ENCODE assay signal across 9 mouse cellular contexts in genomic region chr14:25236421-25236973, GRCm38 (mm10).
DNase-seq lines count a peak whose midpoint lies in the region; ATAC-seq and TF ChIP-seq lines count a peak whose summit lies in the region.
"Had no signal": no experiment of that assay in that cellular context is flagged by ENCODE, and none has a peak within 500 bp of the region (broad histone marks: within the 10 kb centered on the region; RNA-seq: fewer than 3 reads in every experiment).

No protein-coding gene starts in this region.

- intact Hi-C loops in left cerebral cortex, postnatal 25 days (cut with DNase I), result no loop called here

- no peak overlapping the region for H3K27ac ChIP-seq in midbrain, embryonic 13.5 days
- H3K27ac ChIP-seq in midbrain, embryonic 11.5 days (ENCODE audit: low read depth, low read length), result no peak overlapping the region
- peak overlapping the region; percentile 40 for H3K27ac ChIP-seq in stomach, postnatal 0 days (replicated peaks)
- H3K27ac ChIP-seq: liver, embryonic 14.5 days had no signal

- TF ChIP-seq CTCF in stomach, postnatal 0 days (IDR thresholded peaks at IDR 0.05; ENCODE audit: low read depth), result no peak

- no peak overlapping the region for H3K4me2 ChIP-seq in midbrain, embryonic 13.5 days (replicated peaks)
- H3K4me2 ChIP-seq in midbrain, embryonic 11.5 days, result no peak overlapping the region
- H3K4me2 ChIP-seq in stomach, postnatal 0 days (replicated peaks; ENCODE audit: low read depth), result no peak overlapping the region

- no peak for TF ChIP-seq EP300 in stomach, postnatal 0 days (optimal IDR thresholded peaks at IDR 0.05)

- peak; percentile 36 to 40 for DNase-seq in cerebellum, adult 18-20 months
- no peak for DNase-seq in cerebellum, postnatal 4 days (ENCODE audit: low spot score in 2 of 2)
- DNase-seq in midbrain, embryonic 11.5 days (ENCODE audit: low spot score, missing footprints), result no peak
- peak; percentile 50 to 81 for DNase-seq in left cerebral cortex, postnatal 25 days (ENCODE audit: low spot score in 2 of 2)
- DNase-seq in stomach, postnatal 0 days (ENCODE audit: low spot score), result no peak
- no peak for DNase-seq in T-cell, adult 2 months (ENCODE audit: low spot score)
- no peak for DNase-seq in kidney, postnatal 25 days

- no peak overlapping the region for H3K4me3 ChIP-seq in midbrain, embryonic 13.5 days (replicated peaks)
- no peak overlapping the region for H3K4me3 ChIP-seq in midbrain, embryonic 11.5 days (ENCODE audit: low read depth, low read length)
- H3K4me3 ChIP-seq in stomach, postnatal 0 days (ENCODE audit: low read depth, low read length), result no peak overlapping the region

- no peaks in the 10 kb centered on the region for H3K36me3 ChIP-seq in midbrain, embryonic 13.5 days
- H3K36me3 ChIP-seq in midbrain, embryonic 11.5 days (ENCODE audit: control insufficient read depth, insufficient read depth, low read length), result no peaks in the 10 kb centered on the region
- no peaks in the 10 kb centered on the region for H3K36me3 ChIP-seq in stomach, postnatal 0 days (ENCODE audit: control insufficient read depth, insufficient read depth, low read length)

- H3K9me3 ChIP-seq in midbrain, embryonic 13.5 days, result no peaks in the 10 kb centered on the region
- H3K9me3 ChIP-seq in midbrain, embryonic 11.5 days (ENCODE audit: control insufficient read depth, low read length), result no peaks in the 10 kb centered on the region
- no peaks in the 10 kb centered on the region for H3K9me3 ChIP-seq in stomach, postnatal 0 days (ENCODE audit: control insufficient read depth, low read length)

- 0 out of 2 replicates have a peak, but pooled peaks have one; percentile 46 for ATAC-seq in midbrain, embryonic 13.5 days
- ATAC-seq in midbrain, embryonic 11.5 days (ENCODE audit: low FRiP score), result no peak
- ATAC-seq in stomach, postnatal 0 days (ENCODE audit: low FRiP score, low TSS enrichment), result peak; percentile 55

- no peak overlapping the region for H3K9ac ChIP-seq in midbrain, embryonic 13.5 days (replicated peaks)
- H3K9ac ChIP-seq in midbrain, embryonic 11.5 days (ENCODE audit: low read length), result no peak overlapping the region
- H3K9ac ChIP-seq in stomach, postnatal 0 days (ENCODE audit: low read length), result no peak overlapping the region
- H3K9ac ChIP-seq: liver, embryonic 14.5 days had no signal

- 85% methylated on average over 13 of the region's 13 CpGs for WGBS in midbrain, embryonic 13.5 days
- 89% methylated on average over 13 of the region's 13 CpGs for WGBS in midbrain, embryonic 11.5 days
- 44% methylated on average over 13 of the region's 13 CpGs for WGBS in stomach, postnatal 0 days

- no peaks in the 10 kb centered on the region for H3K27me3 ChIP-seq in midbrain, embryonic 13.5 days
- H3K27me3 ChIP-seq in midbrain, embryonic 11.5 days (ENCODE audit: control insufficient read depth, insufficient read depth, low read length), result no peaks in the 10 kb centered on the region
- H3K27me3 ChIP-seq in stomach, postnatal 0 days (ENCODE audit: control insufficient read depth, insufficient read depth, low read length), result no peaks in the 10 kb centered on the region

- peaks cover 20% of the 10 kb centered on the region; the same call in 1 of the 2 replicates for H3K4me1 ChIP-seq in midbrain, embryonic 13.5 days (replicated peaks)
- 0 out of 2 replicates have a peak, but pooled peaks cover 4% of the 10 kb centered on the region for H3K4me1 ChIP-seq in midbrain, embryonic 11.5 days (ENCODE audit: control insufficient read depth, insufficient read depth, low read length)
- H3K4me1 ChIP-seq in stomach, postnatal 0 days (replicated peaks; ENCODE audit: control insufficient read depth, insufficient read depth), result no peaks in the 10 kb centered on the region

Comparison
In these comparisons a context has a peak if more than half of its experiments do, and no peak if none do; other contexts are left out.
1. DNase-seq: peak in cerebellum, adult 18-20 months (2 of 2) and left cerebral cortex, postnatal 25 days (2 of 2); none in cerebellum, postnatal 4 days (0 of 2), midbrain, embryonic 11.5 days (single experiment), stomach, postnatal 0 days (single experiment), T-cell, adult 2 months (single experiment) and kidney, postnatal 25 days (0 of 2).